Mouse (Mus musculus) ovary, adult 10 weeks (tissue): ENCODE measurements around the gene Gla. TPM values are rescaled to one million over a fixed set of nuclear protein-coding genes. Genes with fewer than 3 reads are reported as not detected.

Experiments used
- polyA plus RNA-seq: library from polyadenylated mRNA; stranded (reverse); fragments of 350-450 nt; fragmentation: Illumina TruSeq; extraction: RNeasy Lipid Tissue Mini Kit (QIAGEN cat#74804); gene quantifications from one replicate; pipeline ENCODE4 v1.2.3, GENCODE M21; 2014

The Gla gene
- 13.2 TPM for polyA plus RNA-seq

DNA sequence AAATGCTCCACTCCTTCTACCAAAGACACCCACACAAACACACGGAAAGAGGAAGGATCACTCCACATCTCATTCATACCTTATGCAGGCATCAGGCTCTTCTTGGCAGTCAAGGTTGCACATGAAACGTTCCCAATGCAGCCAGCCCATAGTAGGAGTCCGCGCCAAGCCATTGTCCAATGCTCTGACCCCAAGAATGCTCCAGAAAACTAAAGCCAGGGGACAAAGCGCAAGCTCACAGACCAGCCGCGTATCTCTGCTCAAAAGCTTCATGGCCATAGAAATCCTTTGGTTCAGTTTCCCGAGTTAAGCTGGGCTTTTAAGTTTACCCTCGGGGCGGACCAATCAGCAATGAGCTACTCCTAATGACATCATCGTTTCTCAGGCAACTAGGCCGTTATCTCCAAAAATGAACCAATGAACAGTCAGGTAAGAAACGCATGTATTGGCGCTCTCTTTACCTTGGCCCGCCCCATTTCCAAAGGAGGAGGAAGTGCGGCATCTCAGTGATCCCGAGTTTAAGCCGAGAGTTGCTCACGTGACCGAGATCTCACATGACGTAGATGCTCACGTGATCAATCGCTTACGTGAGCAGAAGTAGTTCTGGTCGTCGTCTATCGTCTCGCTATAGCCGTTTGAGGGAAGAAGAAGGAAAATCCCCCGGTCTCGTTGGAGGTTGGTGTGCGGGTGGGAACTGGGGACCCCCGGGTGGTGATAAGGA is at the start of gene Gla, which contains the start of gene Hnrnph2:
Gla (minus strand) TSS at position 467 of the 721 bp plus-strand sequence.
Hnrnph2 (plus strand) TSS at position 521 of the 721 bp plus-strand sequence.

DNA sequence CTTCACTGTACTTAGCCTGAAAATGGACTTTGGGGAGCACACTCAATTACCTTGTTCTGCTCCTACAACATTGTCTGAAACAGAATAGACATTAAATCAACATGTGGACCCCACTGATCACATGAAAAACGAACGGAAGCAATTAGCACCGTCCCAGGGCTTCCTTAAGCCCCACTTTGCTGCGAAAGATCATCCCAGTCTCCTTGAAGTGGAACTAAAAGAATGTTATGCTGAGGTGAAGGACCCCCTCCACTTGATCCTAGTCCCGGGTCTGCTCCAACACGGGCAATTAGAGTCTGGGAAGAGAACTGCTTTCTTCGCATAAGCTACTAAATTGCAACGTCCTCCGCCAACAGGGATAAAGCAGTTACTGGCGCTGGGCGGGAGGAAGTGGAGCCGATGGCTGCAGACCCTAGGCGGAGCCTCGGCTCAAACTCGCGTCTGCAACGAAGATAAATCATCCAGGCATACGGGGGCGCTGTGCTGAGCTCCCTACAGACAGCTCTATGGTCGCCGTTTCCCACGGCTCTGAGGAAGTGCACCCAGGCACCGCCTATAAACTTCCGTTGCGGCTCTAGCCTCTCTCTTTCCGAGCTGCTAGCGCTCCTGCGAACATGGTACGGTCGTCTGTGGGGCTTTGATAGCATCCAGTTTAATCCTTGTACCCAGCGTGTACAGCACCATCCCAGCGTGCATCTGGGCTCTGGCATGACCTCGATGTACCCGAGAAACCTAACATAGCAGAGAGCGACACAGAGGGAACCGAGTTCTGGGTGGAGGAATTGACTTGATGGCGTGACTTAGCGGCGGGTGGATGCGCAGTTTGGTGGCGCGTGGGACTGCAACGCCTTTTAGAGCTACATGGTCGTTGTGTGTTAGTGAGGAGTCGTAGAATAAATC is 15.6 kb downstream of the Gla start, which contains the start of gene Rpl36a:
Rpl36a (plus strand) TSS at position 552 of the 900 bp plus-strand sequence.

DNA sequence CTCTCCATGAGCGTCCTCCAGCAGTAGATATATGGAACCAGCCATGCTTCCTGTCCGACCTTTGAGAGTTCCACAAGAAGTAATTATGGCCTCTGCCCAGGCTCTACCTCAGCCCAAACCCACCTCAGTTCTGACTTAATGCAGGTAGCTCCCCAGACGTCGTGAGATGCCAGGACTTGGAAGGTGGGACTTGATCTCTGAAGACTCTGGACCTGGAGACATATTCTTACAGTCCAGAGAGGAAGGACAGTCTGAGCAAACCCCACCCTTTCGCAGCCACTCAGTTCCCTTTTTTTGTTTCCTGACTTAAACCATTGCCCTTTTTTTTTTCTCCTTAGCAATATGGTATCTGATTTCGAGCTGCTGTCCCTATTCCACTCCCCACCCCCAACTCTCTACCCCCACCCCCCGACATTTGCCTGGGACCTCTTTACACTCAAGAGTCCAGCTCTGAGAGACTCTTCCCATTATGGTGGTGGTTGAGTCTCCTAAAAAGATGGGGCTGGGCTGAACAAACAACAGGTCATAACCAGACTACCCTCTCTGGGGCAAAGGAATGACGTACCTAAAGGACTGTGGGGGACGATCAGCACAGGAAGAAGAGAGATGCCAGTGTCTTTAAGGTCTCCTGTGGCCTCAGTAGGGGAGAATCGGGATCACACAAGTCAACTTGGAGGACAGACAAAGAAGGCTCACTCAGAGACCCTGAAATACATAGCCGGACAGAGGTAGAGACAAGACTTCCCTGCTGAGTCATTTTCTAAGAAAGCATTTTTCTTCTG is 17.8 kb downstream of the Gla start, which contains the start of gene Btk:
Btk (minus strand) TSS at position 683 of the 782 bp plus-strand sequence.

DNA sequence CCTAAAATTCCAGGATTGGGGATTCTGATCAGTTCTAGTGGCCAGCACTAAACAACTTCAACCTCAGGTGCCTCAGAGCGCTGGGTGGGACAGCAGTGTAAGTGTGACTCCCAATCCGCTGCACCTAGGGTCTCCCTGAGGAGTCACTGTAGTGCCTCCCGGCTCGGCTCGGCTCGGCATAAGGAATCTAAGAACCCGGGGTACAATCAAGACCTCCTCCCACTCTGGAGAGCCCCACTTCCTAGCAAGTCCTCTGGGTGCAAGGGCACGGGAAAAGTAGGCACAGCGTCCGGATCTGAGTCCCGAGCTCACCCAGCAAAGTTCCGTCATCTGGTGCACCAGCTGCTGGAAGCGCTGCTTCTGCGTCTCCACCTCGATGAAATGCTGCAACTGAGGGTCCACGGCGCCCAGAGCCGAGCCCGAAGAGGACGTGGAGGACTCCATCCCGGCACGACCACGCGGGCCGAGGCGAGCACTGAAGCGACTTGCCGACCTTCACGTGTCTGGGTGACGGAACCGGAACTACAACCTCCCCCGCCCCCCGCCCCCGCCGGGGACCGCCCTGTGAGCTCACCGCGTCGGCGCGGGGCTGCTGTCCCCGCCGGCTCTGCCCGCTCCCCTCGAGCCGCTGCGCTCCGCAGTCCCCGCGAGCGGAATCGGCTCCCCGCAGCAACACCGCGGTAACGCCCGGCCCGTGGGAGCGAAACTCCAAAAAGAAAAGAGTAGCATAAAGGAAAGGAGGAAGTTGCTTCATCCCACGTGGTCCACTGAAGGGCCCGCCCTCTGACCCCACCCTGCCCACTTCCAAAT is 59.6 kb downstream of the Gla start, which contains the start of gene Timm8a1:
Timm8a1 (minus strand) TSS at position 721 of the 810 bp plus-strand sequence.

Other genes starting within 250 kb of the Gla start
- 2.1 TPM for gene Drp2, start 196.6 kb downstream of the Gla start, polyA plus RNA-seq
- 0.23 TPM for gene Taf7l, start 124.6 kb downstream of the Gla start, polyA plus RNA-seq
- 113 TPM for gene Timm8a1, start 59.3 kb downstream of the Gla start, polyA plus RNA-seq
- gene Btk, start 17.6 kb downstream of the Gla start, polyA plus RNA-seq, result 4.9 TPM
- 1,205 TPM for gene Rpl36a, start 15.5 kb downstream of the Gla start, polyA plus RNA-seq
- 266 TPM for gene Hnrnph2, start 54 bp upstream of the Gla start, polyA plus RNA-seq
- gene Armcx4, start 85.4 kb upstream of the Gla start, polyA plus RNA-seq, result 13.5 TPM
- 68.9 TPM for gene Armcx1, start 116.8 kb upstream of the Gla start, polyA plus RNA-seq
- gene Armcx6, start 150.3 kb upstream of the Gla start, polyA plus RNA-seq, result 28.3 TPM
- gene Armcx3, start 155.5 kb upstream of the Gla start, polyA plus RNA-seq, result 137 TPM
- 178 TPM for gene Armcx2, start 208.1 kb upstream of the Gla start, polyA plus RNA-seq